Mouse (Mus musculus): ENCODE measurements around the gene Cradd. TPM values are rescaled to one million over a fixed set of nuclear protein-coding genes. Genes with fewer than 3 reads are reported as not detected.

Cradd gene
- polyA plus RNA-seq, 1 experiment from 2014 or later = 7.6 TPM

GRCm38 (mm10) chr10:95133057-95133456, 190.9 kb downstream of the Cradd start:
- H3K4me1 ChIP-seq (replicated peaks) = 0 out of 2 replicates have a peak, but pooled peaks cover 2% of the 10 kb centered on the region
- no peaks in the 10 kb centered on the region for H3K36me3 ChIP-seq
- 56% methylated on average over 4 of the region's 4 CpGs for WGBS
- H3K27ac ChIP-seq = no peak overlapping the region
- no peak overlapping the region for H3K4me3 ChIP-seq
- H3K9me3 ChIP-seq (replicated peaks) = no peaks in the 10 kb centered on the region
- no peak overlapping the region for H3K9ac ChIP-seq
- no peaks in the 10 kb centered on the region for H3K27me3 ChIP-seq
- H3K4me2 ChIP-seq = no peak overlapping the region
- no peak for ATAC-seq (replicated peaks; ENCODE audit: insufficient number of reproducible peaks, insufficient read depth, low FRiP score, low read depth)

Other genes with a start within 250 kb of the Cradd start
- 43.1 and 47.8 TPM in 2 replicates for gene Socs2, start 93.0 kb upstream of the Cradd start, polyA plus RNA-seq (2015; fragmentation: Nextera tagmentation; extraction: Ambion mirVana)
- 484 and 664 TPM in 2 replicates for gene Mrpl42, start 177.8 kb upstream of the Cradd start, polyA plus RNA-seq (2015; fragmentation: Nextera tagmentation; extraction: Ambion mirVana)
- 231 and 245 TPM in 2 replicates for gene Ube2n, start 191.0 kb upstream of the Cradd start, polyA plus RNA-seq (2015; fragmentation: Nextera tagmentation; extraction: Ambion mirVana)
- 68.7 and 71.6 TPM in 2 replicates for gene Nudt4, start 240.0 kb upstream of the Cradd start, polyA plus RNA-seq (2015; fragmentation: Nextera tagmentation; extraction: Ambion mirVana)

Data from heart, embryonic 15.5 days (tissue).